Mouse (Mus musculus) olfactory bulb, adult 2 months (tissue): ENCODE measurements around the gene Smg6.

Experiments
- CTCF ChIP-seq: fragments of 200-500 bp; IDR thresholded peaks from 2 replicates; pipeline ENCODE4 v1.5.1; 2012; ENCODE audit warnings: low read depth, mild to moderate bottlenecking, low read length, moderate library complexity; ENCODE audit not compliant: insufficient read depth
- POLR2A ChIP-seq: fragments of 200-500 bp; IDR thresholded peaks from 2 replicates; pipeline ENCODE4 v1.6.1; 2012; ENCODE audit warnings: mild to moderate bottlenecking, low read depth, low read length, moderate library complexity; ENCODE audit not compliant: insufficient read depth

DNA sequence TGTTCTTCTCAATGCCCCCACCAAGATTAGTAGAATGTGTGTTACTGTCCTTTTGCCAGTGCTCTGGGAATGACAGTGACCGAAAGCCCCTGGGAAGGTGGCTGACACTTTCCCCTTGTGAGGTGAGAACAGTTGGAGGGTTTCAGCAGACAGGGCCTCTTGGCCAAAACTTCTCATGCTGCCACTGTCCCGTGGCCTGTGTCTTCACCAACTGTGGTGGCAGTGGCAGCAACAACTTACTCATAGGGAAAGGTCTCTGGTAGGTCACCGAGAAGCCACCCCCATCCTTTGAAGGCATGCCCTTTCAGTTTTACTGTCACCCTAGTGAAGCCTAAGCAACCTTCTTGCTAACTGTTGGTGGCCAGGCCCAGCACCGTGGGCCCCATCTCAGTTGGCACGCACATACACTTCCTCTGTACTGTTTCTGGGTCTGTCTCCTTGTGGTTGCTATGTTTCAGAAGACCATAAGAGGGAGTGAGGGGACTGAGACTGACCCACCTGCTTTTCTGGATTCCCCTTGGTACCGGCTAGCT lies 228.5 kb downstream of the Smg6 start:
- TF ChIP-seq CTCF = no peak
- TF ChIP-seq POLR2A = no peak
